Mouse (Mus musculus) midbrain, embryonic 13.5 days (tissue): ENCODE measurements at regions not wholly inside any gene's neighbourhood (a gene's known extent, or its start where the extent isn't known, plus 50 kb on each side); places are given as distances from the start of the nearest gene placed in this dataset.
A peak's percentile ranks its signal among the peaks of the same experiment; 100 is the strongest.
"Not testable (repeated sequence)": the region's sequence is repeated elsewhere in the genome, so short reads cannot be mapped to it uniquely, and the experiment has no call there.

Experiments
- ATAC-seq: fragments of 200-750 bp; cut with Nextera tagmentation; 2 replicates; pipeline ENCODE4 v1.8.0; 2017; ENCODE audit warnings: mild to moderate bottlenecking, moderate TSS enrichment, moderate library complexity
- H3K27ac ChIP-seq: fragments of 300-500 bp; sonication (generic); 2 replicates; pipeline ENCODE4 v1.5.1; 2015; ENCODE audit warnings: inconsistent platforms, mild to moderate bottlenecking, moderate library complexity
- H3K27me3 ChIP-seq: fragments of 300-500 bp; sonication (generic); 2 replicates; pipeline ENCODE4 v1.6.1; 2015; ENCODE audit warnings: mild to moderate bottlenecking, inconsistent platforms
- H3K36me3 ChIP-seq: fragments of 300-500 bp; sonication (generic); 2 replicates; pipeline ENCODE4 v1.6.1; 2015; ENCODE audit warnings: mild to moderate bottlenecking, inconsistent platforms
- H3K4me1 ChIP-seq: fragments of 300-500 bp; sonication (generic); replicated peaks from 2 replicates; pipeline ENCODE4 v1.6.1; 2015; ENCODE audit warnings: inconsistent platforms
- H3K4me2 ChIP-seq: fragments of 300-500 bp; sonication (generic); replicated peaks from 2 replicates; pipeline ENCODE4 v1.6.1; 2015; ENCODE audit warnings: moderate library complexity, mild to moderate bottlenecking, inconsistent platforms
- H3K4me3 ChIP-seq: fragments of 300-500 bp; sonication (generic); replicated peaks from 2 replicates; pipeline ENCODE4 v1.5.1; 2015; ENCODE audit warnings: mild to moderate bottlenecking, inconsistent platforms
- H3K9ac ChIP-seq: fragments of 300-500 bp; sonication (generic); replicated peaks from 2 replicates; pipeline ENCODE4 v1.6.1; 2015; ENCODE audit warnings: mild to moderate bottlenecking, inconsistent platforms
- H3K9me3 ChIP-seq: fragments of 300-500 bp; sonication (generic); 2 replicates; pipeline ENCODE4 v1.6.1; 2016; ENCODE audit warnings: mild to moderate bottlenecking, inconsistent platforms
- WGBS: fragments of 180-500 bp; shearing (Covaris S2); methylation state at CpG from one replicate; pipeline ENCODE4 v1.1.7; 2015; 5-methylcytosine and 5-hydroxymethylcytosine counted together

GRCm38 (mm10) chr12:97061352-97061895 lies 1197.8 kb downstream of the Galc start:
- not testable (repeated sequence) for H3K4me3 ChIP-seq, H3K9me3 ChIP-seq, H3K27me3 ChIP-seq, H3K4me1 ChIP-seq, H3K9ac ChIP-seq, H3K36me3 ChIP-seq, H3K27ac ChIP-seq, H3K4me2 ChIP-seq
- WGBS = 87% methylated on average over 12 of the region's 13 CpGs
- peak; percentile 100 for ATAC-seq

DNA sequence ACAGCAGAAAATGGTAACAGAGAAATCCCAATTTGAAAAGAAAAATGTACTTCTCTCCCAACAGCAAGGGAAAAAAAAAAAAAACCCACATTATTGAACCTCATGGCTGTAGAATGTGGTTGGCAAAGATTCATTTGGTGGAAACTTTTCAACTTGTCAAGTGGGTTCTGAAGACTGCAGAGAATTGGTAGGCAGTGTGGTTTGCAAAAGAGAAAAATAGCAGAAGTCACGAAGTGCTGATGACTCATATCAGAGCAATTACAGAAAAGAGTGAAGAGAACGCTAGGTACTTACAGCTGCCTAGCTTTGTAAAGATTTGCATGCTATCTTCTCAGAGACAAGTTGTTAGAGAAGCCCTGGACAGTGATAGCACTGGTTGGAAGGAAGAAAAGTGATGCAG lies 1211.6 kb downstream of the Galc start:
- no peaks in the 10 kb centered on the region for H3K4me1 ChIP-seq
- no peaks in the 10 kb centered on the region for H3K27me3 ChIP-seq
- no peak for ATAC-seq
- 97% methylated on average over 2 of the region's 2 CpGs for WGBS
- H3K27ac ChIP-seq = no peak overlapping the region
- no peak overlapping the region for H3K9ac ChIP-seq
- H3K36me3 ChIP-seq = no peaks in the 10 kb centered on the region
- H3K4me3 ChIP-seq = no peak overlapping the region
- H3K4me2 ChIP-seq = no peak overlapping the region
- H3K9me3 ChIP-seq = no peaks in the 10 kb centered on the region
